Mouse (Mus musculus) cortical plate, adult 2 months (tissue): ENCODE data around the gene Rspo1.

Experiments used
- CTCF ChIP-seq: fragments of 200-500 bp; IDR thresholded peaks from 2 replicates; pipeline ENCODE4 v1.5.1; 2011; ENCODE audit warnings: mild to moderate bottlenecking, control low read depth, low read length; ENCODE audit not compliant: insufficient read depth; ENCODE audit errors: extremely low read depth
- POLR2A ChIP-seq: fragments of 200-500 bp; IDR thresholded peaks from 2 replicates; pipeline ENCODE4 v1.6.1; 2011; ENCODE audit warnings: mild to moderate bottlenecking, low read length, control low read depth; ENCODE audit not compliant: insufficient read depth; ENCODE audit errors: extremely low read depth

- no peak for TF ChIP-seq CTCF
- TF ChIP-seq POLR2A, result no peak
Observed at GRCm38 (mm10) chr4:124999548-124999947, 13.3 kb downstream of the Rspo1 start.
